Comparison of ENCODE assay signal across 26 mouse cellular contexts in the genomic region with DNA sequence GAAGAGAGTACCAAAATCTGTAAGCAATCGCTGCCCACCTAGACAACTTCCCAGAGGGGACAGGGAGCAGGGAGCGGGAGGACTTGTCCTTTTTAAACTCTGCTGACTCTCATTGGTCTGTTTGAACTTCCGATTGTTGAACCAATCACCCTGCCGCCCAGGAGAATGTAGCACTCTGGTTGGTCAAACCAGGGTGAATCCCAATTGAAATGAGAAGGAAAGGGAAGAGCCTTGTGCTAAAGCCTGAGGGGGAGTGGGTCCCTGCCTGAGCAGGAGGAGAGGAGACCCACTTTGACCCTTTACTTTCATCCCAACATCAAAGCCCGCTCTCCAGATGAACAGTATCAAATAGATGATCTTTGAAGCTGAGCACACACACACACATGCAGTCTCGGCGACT. TPM values are rescaled to one million over a fixed set of nuclear protein-coding genes. Genes with fewer than 3 reads are reported as not detected.
"Had no signal": no experiment of that assay in that cellular context is flagged by ENCODE, and none has a peak within 500 bp of the region (broad histone marks: within the 10 kb centered on the region; RNA-seq: fewer than 3 reads in every experiment).

No protein-coding gene starts in this region.

- DNase-seq: kidney, adult 11 months; kidney, postnatal 36 days; layer of hippocampus, postnatal 36 days; liver, postnatal 0 days; lung, embryonic 14.5 days; lung, postnatal 36 days; right cerebral cortex, adult 18-20 months; right cerebral cortex, postnatal 14 days; right cerebral cortex, postnatal 4 days; thymus, adult 2 months; thymus, postnatal 14 days; thymus, postnatal 4 days had no signal

- H3K4me3 ChIP-seq: left cerebral cortex, adult 2 months; megakaryocyte, embryonic 14.5 days; midbrain, embryonic 10.5 days; midbrain, embryonic 13.5 days; neural tube, embryonic 12.5 days; neural tube, embryonic 15.5 days had no signal

- H3K36me3 ChIP-seq: midbrain, embryonic 10.5 days; midbrain, embryonic 13.5 days; neural tube, embryonic 12.5 days; neural tube, embryonic 15.5 days had no signal

- H3K4me2 ChIP-seq: liver, embryonic 11.5 days; lung, embryonic 14.5 days; midbrain, embryonic 13.5 days; neural tube, embryonic 12.5 days; neural tube, embryonic 15.5 days had no signal

- H3K9ac ChIP-seq: liver, embryonic 14.5 days; liver, postnatal 0 days; lung, embryonic 14.5 days; midbrain, embryonic 13.5 days; neural tube, embryonic 12.5 days; neural tube, embryonic 15.5 days had no signal

- H3K4me1 ChIP-seq: neural tube, embryonic 12.5 days had no signal

- ATAC-seq: liver, postnatal 0 days; lung, postnatal 0 days; midbrain, embryonic 13.5 days had no signal

- H3K27ac ChIP-seq: left cerebral cortex, adult 2 months; liver, embryonic 14.5 days; midbrain, embryonic 10.5 days; midbrain, embryonic 13.5 days; neural tube, embryonic 12.5 days; neural tube, embryonic 15.5 days; stomach, postnatal 0 days had no signal

- H3K27me3 ChIP-seq: midbrain, embryonic 13.5 days; neural tube, embryonic 12.5 days; neural tube, embryonic 15.5 days had no signal

- H3K9me3 ChIP-seq: megakaryocyte, embryonic 14.5 days; midbrain, embryonic 10.5 days; midbrain, embryonic 13.5 days; neural tube, embryonic 12.5 days; neural tube, embryonic 15.5 days had no signal

RNA-seq across cellular contexts. Expression of a gene that starts 24.4 kb away (rescaled TPM):
- polyA plus RNA-seq: kidney, embryonic 16.5 days; limb, embryonic 11.5 days; limb, embryonic 14.5 days; liver, embryonic 11.5 days; liver, embryonic 14.5 days; liver, postnatal 0 days; lung, embryonic 14.5 days; lung, postnatal 0 days; midbrain, embryonic 10.5 days; midbrain, embryonic 13.5 days; neural tube, embryonic 12.5 days; neural tube, embryonic 15.5 days; stomach, embryonic 14.5 days; stomach, postnatal 0 days had no signal
